Mouse (Mus musculus): ENCODE measurements around the gene Anapc7. TPM values are rescaled to one million over a fixed set of nuclear protein-coding genes. Genes with fewer than 3 reads are reported as not detected.

Anapc7 gene
- polyA plus RNA-seq (2012; rRNA removed), result 9.5 and 13.2 TPM in 2 replicates
- 9.0 TPM in 2 replicates for polyA plus RNA-seq (2014; fragmentation: Nextera tagmentation; extraction: Ambion mirVana)

GRCm38 (mm10) chr5:122421271-122422068 is at the start of gene Anapc7:
Gene Anapc7, plus strand, starts transcription at chr5:122421693.
- peak within 1 kb of the TSS; percentile 53 for H3K27ac ChIP-seq
- peak within 1 kb of the TSS; percentile 95 for H3K9ac ChIP-seq (replicated peaks)
- 13% methylated on average over 17 of the region's 17 CpGs for WGBS (ENCODE audit: insufficient replicate concordance)
- ATAC-seq (ENCODE audit: insufficient read depth), result peak; percentile 4; the same call in 1 of the 2 replicates
- TF ChIP-seq EP300 (IDR thresholded peaks at IDR 0.05; ENCODE audit: low read depth) (no peak), CTCF (IDR thresholded peaks at IDR 0.05; ENCODE audit: low read depth) (peak; percentile 48)
- H3K27me3 ChIP-seq (ENCODE audit: control insufficient read depth, insufficient read depth, low read length), result no peaks in the 10 kb centered on the region
- H3K4me3 ChIP-seq (ENCODE audit: insufficient read depth in 1 of 2, low read depth in 2 of 2, low read length in 2 of 2), result peak within 1 kb of the TSS; percentile 89 to 99
- H3K4me2 ChIP-seq (ENCODE audit: low read depth), result peak within 1 kb of the TSS; percentile 99
- H3K4me1 ChIP-seq (replicated peaks; ENCODE audit: control insufficient read depth in 2 of 2, insufficient read depth in 2 of 2, low read length in 1 of 2), result peaks cover 7 to 21% of the 10 kb centered on the region in 2 experiments; a peak in 3 of 4 replicates
- no peaks in the 10 kb centered on the region for H3K36me3 ChIP-seq (replicated peaks; ENCODE audit: control insufficient read depth, insufficient read depth, low read depth)
- no peaks in the 10 kb centered on the region for H3K9me3 ChIP-seq (ENCODE audit: control insufficient read depth, low read length)
- no peak for DNase-seq (ENCODE audit: low read depth in 3 of 3, low spot score in 3 of 3)

GRCm38 (mm10) chr5:122372192-122372769 is 49.2 kb upstream of the Anapc7 start, which contains the start of gene Fam216a:
Gene Fam216a, minus strand, starts transcription at chr5:122372364.
- DNase-seq (ENCODE audit: low read depth in 3 of 3, low spot score in 3 of 3) (peak; percentile 100), ATAC-seq (ENCODE audit: insufficient read depth) (peak; percentile 94)
- peaks cover 0 to 3% of the 10 kb centered on the region in 2 experiments; a peak in 3 of 4 replicates for H3K4me1 ChIP-seq (replicated peaks; ENCODE audit: control insufficient read depth in 2 of 2, insufficient read depth in 2 of 2, low read length in 1 of 2)
- peak within 1 kb of the TSS; percentile 83 for H3K27ac ChIP-seq
- TF ChIP-seq EP300 (IDR thresholded peaks at IDR 0.05; ENCODE audit: low read depth) (peak; percentile 75), CTCF (IDR thresholded peaks at IDR 0.05; ENCODE audit: low read depth) (peak; percentile 18; the same call in 1 of the 2 replicates)
- H3K36me3 ChIP-seq (replicated peaks; ENCODE audit: control insufficient read depth, insufficient read depth, low read depth), result peaks cover 16% of the 10 kb centered on the region
- no peaks in the 10 kb centered on the region for H3K27me3 ChIP-seq (ENCODE audit: control insufficient read depth, insufficient read depth, low read length)
- WGBS (ENCODE audit: insufficient replicate concordance), result under 1% methylated on average over 53 of the region's 53 CpGs
- peak within 1 kb of the TSS; percentile 76 to 90 for H3K4me3 ChIP-seq (ENCODE audit: insufficient read depth in 1 of 2, low read depth in 2 of 2, low read length in 2 of 2)
- peak within 1 kb of the TSS; percentile 79 for H3K9ac ChIP-seq (replicated peaks)
- H3K9me3 ChIP-seq (ENCODE audit: control insufficient read depth, low read length), result no peaks in the 10 kb centered on the region
- H3K4me2 ChIP-seq (ENCODE audit: low read depth), result peak within 1 kb of the TSS; percentile 86

GRCm38 (mm10) chr5:122372878-122373277 is 48.6 kb upstream of the Anapc7 start:
- no peak for ATAC-seq (ENCODE audit: insufficient read depth)
- H3K4me3 ChIP-seq (ENCODE audit: insufficient read depth in 1 of 2, low read depth in 2 of 2, low read length in 2 of 2), result peak overlapping the region; percentile 76 to 90
- H3K27ac ChIP-seq, result peak overlapping the region; percentile 83
- peak overlapping the region; percentile 79 for H3K9ac ChIP-seq (replicated peaks)
- H3K27me3 ChIP-seq (ENCODE audit: control insufficient read depth, insufficient read depth, low read length), result no peaks in the 10 kb centered on the region
- H3K9me3 ChIP-seq (ENCODE audit: control insufficient read depth, low read length), result no peaks in the 10 kb centered on the region
- TF ChIP-seq EP300 (IDR thresholded peaks at IDR 0.05; ENCODE audit: low read depth) (no peak), CTCF (IDR thresholded peaks at IDR 0.05; ENCODE audit: low read depth) (no peak)
- WGBS (ENCODE audit: insufficient replicate concordance), result 3% methylated on average over 5 of the region's 5 CpGs
- DNase-seq (ENCODE audit: low read depth in 3 of 3, low spot score in 3 of 3), result no peak
- H3K4me2 ChIP-seq (ENCODE audit: low read depth), result peak overlapping the region; percentile 86
- H3K4me1 ChIP-seq (replicated peaks; ENCODE audit: control insufficient read depth in 2 of 2, insufficient read depth in 2 of 2, low read length in 1 of 2), result peaks cover 0 to 3% of the 10 kb centered on the region in 2 experiments; a peak in 3 of 4 replicates
- H3K36me3 ChIP-seq (replicated peaks; ENCODE audit: control insufficient read depth, insufficient read depth, low read depth), result peaks cover 16% of the 10 kb centered on the region

GRCm38 (mm10) chr5:122377101-122377833 is 44.2 kb upstream of the Anapc7 start:
- Histone ChIP-seq H3K27me3 (ENCODE audit: control insufficient read depth, insufficient read depth, low read length) (no peaks in the 10 kb centered on the region), H3K9me3 (ENCODE audit: control insufficient read depth, low read length) (no peaks in the 10 kb centered on the region), H3K9ac (replicated peaks) (no peak overlapping the region), H3K27ac (no peak overlapping the region), H3K36me3 (replicated peaks; ENCODE audit: control insufficient read depth, insufficient read depth, low read depth) (peaks cover 20% of the 10 kb centered on the region; the same call in 1 of the 2 replicates), H3K4me1 (replicated peaks; ENCODE audit: control insufficient read depth in 2 of 2, insufficient read depth in 2 of 2, low read length in 1 of 2) (peaks cover 0 to 3% of the 10 kb centered on the region in 2 experiments; a peak in 3 of 4 replicates), H3K4me2 (ENCODE audit: low read depth) (no peak overlapping the region), H3K4me3 (ENCODE audit: insufficient read depth in 1 of 2, low read depth in 2 of 2, low read length in 2 of 2) (no peak overlapping the region)
- ATAC-seq (ENCODE audit: insufficient read depth) (no peak), DNase-seq (ENCODE audit: low read depth in 3 of 3, low spot score in 3 of 3) (no peak)
- TF ChIP-seq CTCF (IDR thresholded peaks at IDR 0.05; ENCODE audit: low read depth), result no peak
- no peak for TF ChIP-seq EP300 (IDR thresholded peaks at IDR 0.05; ENCODE audit: low read depth)
- 80% methylated on average over 4 of the region's 4 CpGs for WGBS (ENCODE audit: insufficient replicate concordance)
